Mouse (Mus musculus): Measurements from ENCODE around the gene Rab3il1.

DNA sequence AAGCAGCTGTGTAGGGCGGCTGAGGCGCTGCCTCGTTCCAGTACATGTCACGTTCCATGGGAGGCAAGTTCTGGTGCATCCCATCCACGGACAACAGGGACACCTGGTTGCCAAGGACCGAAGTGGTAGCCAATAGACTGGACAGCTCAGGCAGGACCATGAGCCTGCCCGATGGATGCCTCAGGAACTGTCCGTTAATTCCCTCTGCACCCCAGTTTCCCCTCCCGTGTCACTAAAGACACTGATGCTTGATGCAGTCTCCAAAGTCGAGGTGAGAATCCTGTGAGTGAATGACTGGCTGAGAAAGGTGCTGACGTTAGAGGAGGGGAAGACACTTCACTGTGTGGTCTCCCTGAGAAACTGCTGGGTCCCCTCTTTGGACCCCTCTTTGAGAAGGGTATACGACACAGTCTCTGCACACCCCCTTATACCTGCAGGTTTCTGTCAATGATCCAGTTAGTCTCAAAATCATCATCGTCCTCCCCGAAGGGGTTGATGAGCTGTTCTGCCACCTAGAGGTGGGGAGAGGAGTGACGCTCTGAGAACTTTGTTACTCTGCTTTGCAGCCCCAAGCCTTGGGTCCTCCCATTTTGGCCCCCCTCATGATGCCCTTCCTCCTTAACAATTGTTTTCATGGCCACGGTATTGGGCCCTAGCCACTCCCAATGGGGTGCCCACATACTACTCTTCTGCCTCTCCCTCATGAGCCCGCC is 12.1 kb upstream of the Rab3il1 start:
- TF ChIP-seq CTCF (conservative IDR thresholded peaks at IDR 0.05; ENCODE audit: insufficient read depth, insufficient read length, low read depth, low read length) (peak; percentile 84), POLR2A (IDR thresholded peaks at IDR 0.05; ENCODE audit: low read depth, low read length) (no peak)
